Mouse (Mus musculus): ENCODE measurements around the gene B230217C12Rik.

DNA sequence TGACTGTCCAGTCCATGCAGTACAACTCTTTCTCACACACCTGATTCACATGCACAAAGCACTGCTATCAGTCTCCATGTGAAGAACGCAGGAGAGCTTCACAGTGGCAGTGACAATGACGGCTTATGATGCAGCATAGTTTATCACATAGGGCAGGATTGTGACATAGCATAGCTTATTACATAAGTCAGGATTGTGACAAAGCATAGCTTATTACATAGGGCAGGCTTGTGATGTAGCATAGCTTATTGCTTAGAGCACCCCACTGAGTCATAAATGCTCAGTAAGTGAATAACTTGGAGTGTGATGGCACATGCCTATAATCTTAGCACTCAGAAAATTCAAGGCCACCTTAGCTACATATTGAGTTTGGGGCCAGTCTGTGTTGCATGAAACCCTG, 14.9 kb downstream of the B230217C12Rik start:
- TF ChIP-seq POLR2A (IDR thresholded peaks at IDR 0.05; ENCODE audit: insufficient read depth, low read depth, low read length) (no peak), CTCF (IDR thresholded peaks at IDR 0.05; ENCODE audit: insufficient read depth, low read depth, low read length) (no peak)

Data from olfactory bulb, adult 2 months (tissue).